Mouse (Mus musculus): ENCODE measurements around the gene Ptpn1. TPM values are rescaled to one million over a fixed set of nuclear protein-coding genes. Genes with fewer than 3 reads are reported as not detected.

Gene Ptpn1
- total and polyA plus RNA-seq, 3 experiments, result 69.8 to 131 (median 77.6) TPM

GRCm38 (mm10) chr2:167984371-167984770 is 52.5 kb downstream of the Ptpn1 start:
- no peak for DNase-seq (ENCODE audit: extremely low read depth)
- Histone ChIP-seq H3K4me2 (ENCODE audit: insufficient read depth, low read depth, poor library complexity, severe bottlenecking) (no peak overlapping the region), H3K36me3 (replicated peaks in 1 of 2; ENCODE audit: control insufficient read depth in 1 of 2, insufficient read depth in 1 of 2, low read length in 1 of 2) (peaks cover 3 to 12% of the 10 kb centered on the region in 2 experiments), H3K9ac (ENCODE audit: insufficient read depth, low read depth) (no peak overlapping the region), H3K27me3 (replicated peaks) (peaks cover 11% of the 10 kb centered on the region), H3K27ac (ENCODE audit: insufficient read depth, low read depth) (no peak overlapping the region), H3K9me3 (replicated peaks; ENCODE audit: low read length) (no peaks in the 10 kb centered on the region), H3K4me1 (ENCODE audit: control insufficient read depth in 1 of 2, insufficient read depth in 2 of 2) (peaks cover 5 to 34% of the 10 kb centered on the region in 2 experiments; a peak in 3 of 4 replicates), H3K4me3 (replicated peaks in 1 of 3; ENCODE audit: low read depth in 2 of 3, low read length in 2 of 3, poor library complexity in 1 of 3) (no peak overlapping the region), H3K79me2 (replicated peaks; ENCODE audit: control insufficient read depth, extremely low read depth, insufficient read depth, poor library complexity, severe bottlenecking) (no peaks in the 10 kb centered on the region)
- in situ Hi-C loops (cut with MboI; ENCODE audit: low pct_ligation_motif_present, low pct_unique_long_range_greater_than_20kb, low sequenced_read_pairs), result loop anchor here (5.0 kb wide), 1 partner anchor 87 kb away; no protein-coding TSS in a partner anchor
- no peak for TF ChIP-seq ZC3H11A (IDR thresholded peaks at IDR 0.05; ENCODE audit: low read depth, low read length)
- TF ChIP-seq ZNF384 (IDR thresholded peaks at IDR 0.05; ENCODE audit: low read depth, low read length), result no peak
- TF ChIP-seq CHD1 (IDR thresholded peaks at IDR 0.05; ENCODE audit: low read depth, low read length), result no peak
- no peak for TF ChIP-seq ETS1 (conservative IDR thresholded peaks at IDR 0.05; ENCODE audit: low read depth, low read length)
- dilution Hi-C loops (cut with MboI; ENCODE audit: extremely low pct_ligation_motif_present, extremely low pct_unique_long_range_greater_than_20kb, low sequenced_read_pairs), result no loop called here

DNA sequence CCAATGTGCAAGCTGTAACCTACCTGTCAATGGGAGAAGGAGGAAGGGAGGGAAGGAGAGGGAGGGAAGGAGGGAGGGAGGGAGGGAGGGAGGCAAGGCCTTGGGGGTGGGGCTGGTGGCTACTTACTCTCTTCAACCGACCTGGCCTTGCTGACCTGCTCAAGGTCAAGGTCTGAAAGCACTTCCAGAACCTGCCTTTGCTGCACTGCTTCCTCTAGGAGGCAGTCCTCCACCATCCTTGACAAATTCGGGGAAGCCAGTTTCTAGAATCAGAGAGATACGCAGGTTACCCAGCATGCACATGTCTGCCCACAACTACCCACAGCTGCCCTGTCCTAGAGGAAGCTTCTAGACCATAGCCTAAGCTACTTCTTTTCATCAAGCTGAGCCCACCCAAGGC is 53.1 kb downstream of the Ptpn1 start:
- Histone ChIP-seq H3K36me3 (replicated peaks in 1 of 2; ENCODE audit: control insufficient read depth in 1 of 2, insufficient read depth in 1 of 2, low read length in 1 of 2) (peaks cover 0 to 6% of the 10 kb centered on the region in 2 experiments), H3K9ac (ENCODE audit: insufficient read depth, low read depth) (no peak overlapping the region), H3K9me3 (replicated peaks; ENCODE audit: low read length) (no peaks in the 10 kb centered on the region), H3K27me3 (replicated peaks) (peaks cover 17% of the 10 kb centered on the region), H3K4me3 (replicated peaks in 1 of 3; ENCODE audit: low read depth in 2 of 3, low read length in 2 of 3, poor library complexity in 1 of 3) (no peak overlapping the region), H3K4me1 (ENCODE audit: control insufficient read depth in 1 of 2, insufficient read depth in 2 of 2) (peaks cover 5 to 34% of the 10 kb centered on the region in 2 experiments; a peak in 3 of 4 replicates), H3K79me2 (replicated peaks; ENCODE audit: control insufficient read depth, extremely low read depth, insufficient read depth, poor library complexity, severe bottlenecking) (no peaks in the 10 kb centered on the region), H3K27ac (ENCODE audit: insufficient read depth, low read depth) (no peak overlapping the region), H3K4me2 (ENCODE audit: insufficient read depth, low read depth, poor library complexity, severe bottlenecking) (no peak overlapping the region)
- TF ChIP-seq SMC3 (IDR thresholded peaks at IDR 0.05; ENCODE audit: low read depth, low read length), result peak; percentile 31
- TF ChIP-seq RAD21 (IDR thresholded peaks at IDR 0.05; ENCODE audit: low read depth, low read length), result peak; percentile 57
- no peak for TF ChIP-seq SIN3A (IDR thresholded peaks at IDR 0.05; ENCODE audit: low read length)
- no peak for TF ChIP-seq ZC3H11A (IDR thresholded peaks at IDR 0.05; ENCODE audit: low read depth, low read length)
- TF ChIP-seq IRF4 (IDR thresholded peaks at IDR 0.05; ENCODE audit: low read depth, low read length), result no peak
- no peak for TF ChIP-seq BHLHE40 (IDR thresholded peaks at IDR 0.05; ENCODE audit: low read depth, low read length)
- peak in 1 of 2 experiments; percentile 62; a peak in 2 of 4 replicates for TF ChIP-seq CTCF (conservative IDR thresholded peaks at IDR 0.05 in 1 of 2, IDR thresholded peaks at IDR 0.05 in 1 of 2; ENCODE audit: low read depth in 2 of 2, low read length in 2 of 2)
- no peak for TF ChIP-seq ETS1 (conservative IDR thresholded peaks at IDR 0.05; ENCODE audit: low read depth, low read length)
- no peak for TF ChIP-seq POLR2A (IDR thresholded peaks at IDR 0.05; ENCODE audit: low read depth, low read length)
- TF ChIP-seq MEF2A (IDR thresholded peaks at IDR 0.05; ENCODE audit: borderline replicate concordance, low read depth, low read length), result no peak
- TF ChIP-seq HCFC1 (IDR thresholded peaks at IDR 0.05; ENCODE audit: low read depth, low read length), result no peak
- dilution Hi-C loops (cut with MboI; ENCODE audit: extremely low pct_ligation_motif_present, extremely low pct_unique_long_range_greater_than_20kb, low sequenced_read_pairs) (no loop called here), in situ Hi-C loops (cut with MboI; ENCODE audit: low pct_ligation_motif_present, low pct_unique_long_range_greater_than_20kb, low sequenced_read_pairs) (loop anchor here (5.0 kb wide), 1 partner anchor 88 kb away; no protein-coding TSS in a partner anchor)
- DNase-seq (ENCODE audit: extremely low read depth), result no peak

- H3K27me3 ChIP-seq (replicated peaks), result peaks cover 31% of the 10 kb centered on the region
- no peak overlapping the region for H3K9ac ChIP-seq (ENCODE audit: insufficient read depth, low read depth)
- H3K27ac ChIP-seq (ENCODE audit: insufficient read depth, low read depth), result no peak overlapping the region
- in situ Hi-C loops (cut with MboI; ENCODE audit: low pct_ligation_motif_present, low pct_unique_long_range_greater_than_20kb, low sequenced_read_pairs), result no loop called here
- no peak overlapping the region for H3K4me2 ChIP-seq (ENCODE audit: insufficient read depth, low read depth, poor library complexity, severe bottlenecking)
- dilution Hi-C loops (cut with MboI; ENCODE audit: extremely low pct_ligation_motif_present, extremely low pct_unique_long_range_greater_than_20kb, low sequenced_read_pairs), result no loop called here
- H3K4me3 ChIP-seq (replicated peaks in 1 of 3; ENCODE audit: low read depth in 2 of 3, low read length in 2 of 3, poor library complexity in 1 of 3), result no peak overlapping the region
- H3K4me1 ChIP-seq (ENCODE audit: control insufficient read depth in 1 of 2, insufficient read depth in 2 of 2), result peaks cover 5 to 17% of the 10 kb centered on the region in 2 experiments; a peak in 3 of 4 replicates
- DNase-seq (ENCODE audit: extremely low read depth), result peak; percentile 39
- H3K79me2 ChIP-seq (replicated peaks; ENCODE audit: control insufficient read depth, extremely low read depth, insufficient read depth, poor library complexity, severe bottlenecking), result no peaks in the 10 kb centered on the region
- no peaks in the 10 kb centered on the region for H3K36me3 ChIP-seq (replicated peaks in 1 of 2; ENCODE audit: control insufficient read depth in 1 of 2, insufficient read depth in 1 of 2, low read length in 1 of 2)
- no peaks in the 10 kb centered on the region for H3K9me3 ChIP-seq (replicated peaks; ENCODE audit: low read length)
- TF ChIP-seq PAX5 (IDR thresholded peaks at IDR 0.05; ENCODE audit: low read length), result no peak
- TF ChIP-seq BHLHE40 (IDR thresholded peaks at IDR 0.05; ENCODE audit: low read depth, low read length), result no peak
- no peak for TF ChIP-seq RCOR1 (conservative IDR thresholded peaks at IDR 0.05; ENCODE audit: low read depth, low read length)
- TF ChIP-seq NELFE (IDR thresholded peaks at IDR 0.05; ENCODE audit: low read depth, low read length), result 0 out of 2 replicates have a peak, but pooled peaks have one; percentile 14
- no peak for TF ChIP-seq MAX (IDR thresholded peaks at IDR 0.05; ENCODE audit: low read length)
- TF ChIP-seq MAFK (IDR thresholded peaks at IDR 0.05; ENCODE audit: insufficient replicate concordance, low read length), result no peak
- no peak for TF ChIP-seq EP300 (IDR thresholded peaks at IDR 0.05; ENCODE audit: low read length)
- TF ChIP-seq RAD21 (IDR thresholded peaks at IDR 0.05; ENCODE audit: low read depth, low read length), result peak; percentile 73
- peak; percentile 24 to 84; a peak in 2 of 4 replicates for TF ChIP-seq CTCF (conservative IDR thresholded peaks at IDR 0.05 in 1 of 2, IDR thresholded peaks at IDR 0.05 in 1 of 2; ENCODE audit: low read depth in 2 of 2, low read length in 2 of 2)
- TF ChIP-seq MEF2A (IDR thresholded peaks at IDR 0.05; ENCODE audit: borderline replicate concordance, low read depth, low read length), result no peak
- TF ChIP-seq SMC3 (IDR thresholded peaks at IDR 0.05; ENCODE audit: low read depth, low read length), result peak; percentile 83
- no peak for TF ChIP-seq HCFC1 (IDR thresholded peaks at IDR 0.05; ENCODE audit: low read depth, low read length)
- no peak for TF ChIP-seq TBP (conservative IDR thresholded peaks at IDR 0.05; ENCODE audit: low read depth, low read length)
- TF ChIP-seq JUND (conservative IDR thresholded peaks at IDR 0.05; ENCODE audit: low read depth, low read length), result 0 out of 2 replicates have a peak, but pooled peaks have one; percentile 16
- TF ChIP-seq NRF1 (IDR thresholded peaks at IDR 0.05; ENCODE audit: low read depth, low read length), result no peak
- TF ChIP-seq IRF4 (IDR thresholded peaks at IDR 0.05; ENCODE audit: low read depth, low read length), result no peak
- no peak for TF ChIP-seq ZC3H11A (IDR thresholded peaks at IDR 0.05; ENCODE audit: low read depth, low read length)
- TF ChIP-seq MYC (IDR thresholded peaks at IDR 0.05; ENCODE audit: low read depth, low read length), result 0 out of 2 replicates have a peak, but pooled peaks have one; percentile 24
- TF ChIP-seq CHD1 (IDR thresholded peaks at IDR 0.05; ENCODE audit: low read depth, low read length), result no peak
- TF ChIP-seq POLR2A (IDR thresholded peaks at IDR 0.05; ENCODE audit: low read depth, low read length), result no peak
Observed at GRCm38 (mm10) chr2:167986762-167987161, 54.9 kb downstream of the Ptpn1 start.

Data from CH12.LX (cell line).